Mouse (Mus musculus): ENCODE data around the gene Pbx4.

DNA sequence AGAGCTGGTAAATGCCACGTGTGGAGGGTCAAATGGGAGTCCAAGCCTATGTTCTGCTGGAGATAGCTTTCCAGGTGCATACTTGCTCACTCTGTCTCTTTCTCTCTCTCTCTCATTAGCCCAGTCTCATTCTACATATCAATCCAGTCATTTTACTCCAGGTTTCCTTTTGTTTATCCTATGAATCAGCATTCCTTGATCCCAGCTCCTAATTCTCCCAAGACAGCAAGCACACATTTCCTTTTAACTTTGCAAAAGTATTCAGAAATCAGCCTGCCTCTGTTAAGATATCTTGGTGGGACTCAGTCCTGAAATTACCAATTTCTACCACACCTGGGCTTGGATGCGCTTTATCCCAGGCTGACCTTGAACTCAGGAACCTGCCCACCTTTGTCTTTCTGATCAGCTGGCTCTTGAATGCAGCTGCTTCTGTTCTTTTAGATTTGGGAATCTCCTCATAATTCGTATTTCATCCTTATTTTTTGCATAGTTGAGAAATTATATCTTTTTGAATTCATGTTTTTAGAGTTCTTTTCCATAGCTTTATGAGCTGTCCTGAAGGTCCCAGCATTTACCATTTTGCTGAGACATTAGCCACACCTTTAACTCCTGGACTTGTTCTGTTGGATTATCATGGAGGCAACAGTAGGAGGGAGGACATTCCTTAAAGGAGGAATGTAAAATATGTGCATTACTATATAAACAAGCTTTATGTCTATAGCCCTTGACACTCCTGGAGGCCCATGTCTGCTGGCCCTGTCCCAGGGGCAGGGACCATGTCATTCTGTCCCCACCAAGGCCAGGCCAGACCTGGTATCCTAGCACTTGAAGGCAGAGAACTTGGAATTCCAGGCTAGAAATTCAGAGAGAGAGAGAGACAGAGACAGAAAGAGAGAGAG lies 15.1 kb downstream of the Pbx4 start:
- TF ChIP-seq CTCF (IDR thresholded peaks at IDR 0.05; ENCODE audit: insufficient read depth, low read depth, low read length) = no peak
- no peak for TF ChIP-seq POLR2A (IDR thresholded peaks at IDR 0.05; ENCODE audit: insufficient read depth, low read depth, low read length)

Data from olfactory bulb, adult 2 months (tissue).